Mouse (Mus musculus): ENCODE results near the gene Rpl41.

DNA sequence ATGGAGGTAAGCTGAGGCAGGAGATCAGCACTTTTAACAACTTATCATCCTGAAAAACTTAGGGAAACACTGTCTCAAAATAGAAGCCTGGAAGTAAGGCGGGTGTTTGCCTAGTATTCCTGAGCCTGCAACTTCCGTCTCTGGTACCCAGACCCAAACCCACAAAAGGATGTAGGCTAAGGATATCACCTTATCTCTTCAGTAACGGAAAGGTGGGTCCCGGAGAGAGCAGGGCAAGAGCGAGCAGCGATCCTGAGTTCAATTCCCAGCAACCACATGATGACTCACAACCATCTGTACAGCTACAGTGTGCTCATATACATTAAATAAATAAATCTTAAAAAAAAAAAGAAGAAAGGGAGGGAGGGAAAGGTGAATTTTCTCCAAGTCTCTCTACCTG is 42.3 kb upstream of the Rpl41 start:
- TF ChIP-seq CTCF (IDR thresholded peaks at IDR 0.05; ENCODE audit: borderline replicate concordance, extremely low read depth, insufficient read depth, insufficient read length) = no peak
- TF ChIP-seq POLR2A (IDR thresholded peaks at IDR 0.05; ENCODE audit: borderline replicate concordance, extremely low read depth, insufficient read depth, insufficient read length, poor library complexity, severe bottlenecking) = no peak
